Mouse (Mus musculus) small intestine, adult 2 months (tissue): ENCODE data around the gene Cdc14a.

Source experiments
- CTCF ChIP-seq: fragments of 200-500 bp; IDR thresholded peaks from 2 replicates; pipeline ENCODE4 v1.5.1; 2012; ENCODE audit warnings: low read depth, mild to moderate bottlenecking, control low read depth, inconsistent platforms, low read length, moderate library complexity, mixed read lengths; ENCODE audit not compliant: insufficient replicate concordance, insufficient read length; ENCODE audit errors: extremely low read depth
- POLR2A ChIP-seq: fragments of 200-500 bp; IDR thresholded peaks from 2 replicates; pipeline ENCODE4 v1.6.1; 2012; ENCODE audit warnings: low read depth, mild to moderate bottlenecking, control low read depth, inconsistent platforms, low read length, moderate library complexity

GRCm38 (mm10) chr3:116236856-116237255, 187.0 kb downstream of the Cdc14a start:
- TF ChIP-seq CTCF (no peak), POLR2A (no peak)
